Mouse (Mus musculus) lung, postnatal 36 days (tissue): ENCODE measurements at regions not wholly inside any gene's neighbourhood (a gene's known extent, or its start where the extent isn't known, plus 50 kb on each side); places are given as distances from the start of the nearest gene placed in this dataset.

Source experiments
- DNase-seq: peaks from one replicate; pipeline ENCODE4 v3.0.0; 2022; ENCODE audit warnings: mixed read lengths

DNA sequence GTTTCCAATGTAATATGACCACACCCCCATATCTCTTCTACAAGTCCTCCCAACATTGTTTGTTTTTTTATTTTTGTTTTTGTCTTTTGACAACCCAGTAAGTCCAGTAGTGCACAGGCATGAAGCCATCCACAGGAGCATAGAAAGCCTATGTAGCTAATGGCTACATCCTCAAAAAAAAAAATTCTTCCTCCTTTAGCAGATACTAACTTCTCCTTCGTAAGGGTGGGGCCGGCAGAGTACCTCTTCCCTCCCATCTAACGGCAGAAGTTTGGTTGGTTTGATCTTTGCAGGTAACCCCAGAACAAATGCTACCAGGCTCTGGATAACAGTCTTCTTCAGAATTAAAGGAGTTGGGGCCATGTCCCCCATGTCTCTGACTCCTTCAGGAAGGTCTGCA, 158.9 kb downstream of the Ly86 start:
- DNase-seq: no peak

DNA sequence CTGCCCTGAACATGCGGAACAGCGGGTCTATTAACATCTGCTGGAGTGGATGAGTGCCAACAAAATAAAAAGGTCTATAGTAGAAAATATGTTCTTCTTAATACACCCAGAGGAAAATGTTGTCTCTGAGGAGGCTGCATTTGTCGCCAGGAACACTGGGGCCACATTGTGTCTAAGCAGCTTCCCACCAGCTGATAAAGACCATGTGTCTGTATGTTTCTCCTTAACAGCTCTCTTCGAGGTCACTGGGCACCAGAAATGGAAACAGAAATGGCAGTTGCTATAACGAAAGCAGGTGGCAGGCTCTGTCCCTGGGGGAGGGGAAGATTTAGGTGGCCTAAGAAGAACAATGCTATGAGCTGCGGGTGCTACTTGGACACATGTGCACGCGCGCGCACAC, 159.4 kb downstream of the Ly86 start:
- DNase-seq: no peak

DNA sequence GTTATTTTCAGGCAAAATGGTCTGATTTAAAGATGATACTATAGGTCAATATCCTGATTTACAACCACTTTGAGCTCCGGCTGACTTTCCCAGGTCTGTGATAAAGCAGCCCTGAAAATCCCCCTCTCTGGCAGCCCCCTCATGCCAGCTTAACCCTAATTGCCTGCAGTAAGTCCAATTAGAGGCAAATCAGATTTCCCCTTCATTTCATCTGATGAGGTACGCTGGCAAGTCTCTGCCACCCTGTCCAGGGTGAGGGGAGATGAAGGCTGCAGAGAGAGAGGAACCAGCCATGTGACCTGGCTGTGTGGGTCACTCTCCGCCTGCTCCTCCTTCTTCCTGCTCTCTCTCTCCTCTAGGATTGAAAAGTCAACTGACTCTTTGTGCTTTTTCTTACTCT, 160.6 kb downstream of the Ly86 start:
- no peak for DNase-seq

DNA sequence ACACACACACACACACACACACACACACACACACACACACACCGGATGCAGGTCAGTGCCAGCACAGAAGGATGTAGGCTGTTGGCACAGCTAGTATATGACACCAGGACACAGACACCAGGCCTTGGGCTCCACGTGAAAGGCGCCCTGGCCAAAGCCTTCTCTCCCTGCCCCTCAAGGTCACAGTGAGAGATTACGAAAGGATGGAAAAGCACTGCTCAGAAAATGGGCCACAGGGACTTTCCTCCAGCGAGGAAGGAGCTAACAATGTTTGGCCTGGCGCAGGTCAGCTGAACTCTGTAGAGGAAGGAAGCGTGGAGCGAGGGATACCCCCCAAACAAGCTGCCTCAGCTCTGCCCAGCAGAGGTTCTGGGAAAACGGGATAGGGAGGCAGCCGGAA, 161.0 kb downstream of the Ly86 start:
- DNase-seq: peak; percentile 70

DNA sequence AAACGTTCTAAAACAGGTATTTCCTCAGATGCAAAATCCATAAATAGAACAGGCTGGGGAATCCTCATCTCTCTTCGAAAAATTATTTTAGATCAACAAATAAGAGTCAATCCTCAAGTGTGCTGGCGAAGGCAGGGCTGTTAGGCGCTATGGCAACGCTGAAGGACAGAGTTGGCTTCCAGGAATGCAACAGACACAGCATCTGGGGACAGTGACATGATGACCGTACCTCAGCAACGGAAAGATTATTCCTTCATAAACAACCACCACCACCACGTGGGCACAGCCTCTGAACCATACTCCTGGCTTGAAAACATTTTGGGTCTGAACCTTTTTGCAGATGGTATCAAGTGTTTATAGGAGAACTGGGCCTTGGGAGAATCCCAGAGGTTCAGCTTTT, 161.7 kb downstream of the Ly86 start:
- no peak for DNase-seq

DNA sequence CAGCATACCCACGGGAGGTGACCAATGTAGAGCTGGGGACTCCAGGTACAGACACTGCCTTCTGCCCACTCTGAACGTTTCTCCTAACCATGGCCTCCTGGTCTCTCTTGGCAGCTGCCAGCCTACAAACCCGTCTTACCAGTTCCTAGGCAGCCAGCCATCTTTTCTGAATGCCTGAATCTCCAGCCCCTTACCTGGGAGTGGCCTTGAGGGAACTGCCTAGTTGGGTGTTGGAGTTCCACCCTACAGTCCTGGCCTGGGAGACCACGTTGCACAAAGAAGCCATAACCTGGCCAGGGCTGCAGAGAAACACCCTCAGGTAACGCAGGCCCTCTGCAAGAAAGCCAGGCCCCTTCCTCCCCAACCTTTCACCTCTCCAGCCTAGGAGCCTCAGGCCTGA, 162.1 kb downstream of the Ly86 start:
- peak; percentile 90 for DNase-seq

DNA sequence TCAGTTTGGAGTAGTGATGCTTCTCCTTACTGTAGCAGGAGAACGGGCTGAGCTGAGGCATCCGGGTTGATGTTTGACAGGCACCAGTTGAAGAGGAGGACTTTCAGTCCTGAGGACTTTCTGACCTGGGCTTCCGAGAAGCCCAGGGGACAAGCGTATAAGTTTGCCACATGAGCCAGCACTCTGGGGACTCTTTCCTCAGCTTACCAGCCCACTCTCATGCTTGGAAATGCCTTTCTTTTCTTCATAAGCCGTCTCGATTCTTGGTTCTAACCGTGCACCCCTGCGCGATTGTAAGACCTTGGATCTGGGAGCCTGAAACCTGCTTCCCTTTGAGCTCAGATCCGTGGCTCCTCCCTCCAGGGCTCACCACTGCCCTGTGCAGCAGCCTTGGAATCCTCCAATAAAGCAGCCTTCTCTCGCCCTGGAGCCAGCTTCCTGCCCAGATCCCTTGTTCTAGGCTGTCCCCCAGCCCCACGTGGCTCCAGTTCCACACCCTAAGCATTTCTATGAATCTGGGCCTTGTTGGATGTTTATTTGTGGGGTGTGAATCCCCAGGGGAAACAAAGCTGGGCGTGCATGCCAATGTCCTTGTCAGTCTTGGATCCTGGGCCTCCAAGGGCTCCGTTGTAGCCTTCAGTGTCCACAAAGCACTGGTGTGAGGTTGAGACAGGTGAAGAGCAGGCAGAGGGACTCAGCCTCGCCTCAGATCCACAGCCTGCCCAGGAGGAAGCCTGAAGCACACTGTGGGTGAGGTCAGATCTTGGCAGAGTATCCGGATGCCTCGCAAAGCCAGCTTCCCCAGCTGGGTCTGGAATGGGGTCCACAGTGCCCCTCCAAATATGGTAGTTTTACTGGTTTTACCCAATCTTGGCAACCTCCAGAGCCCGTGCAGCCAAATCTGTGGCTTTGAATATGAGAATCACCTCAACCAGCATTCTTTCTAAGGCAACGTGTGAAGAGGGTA, 163.7 kb downstream of the Ly86 start:
- peak; percentile 76 for DNase-seq

DNA sequence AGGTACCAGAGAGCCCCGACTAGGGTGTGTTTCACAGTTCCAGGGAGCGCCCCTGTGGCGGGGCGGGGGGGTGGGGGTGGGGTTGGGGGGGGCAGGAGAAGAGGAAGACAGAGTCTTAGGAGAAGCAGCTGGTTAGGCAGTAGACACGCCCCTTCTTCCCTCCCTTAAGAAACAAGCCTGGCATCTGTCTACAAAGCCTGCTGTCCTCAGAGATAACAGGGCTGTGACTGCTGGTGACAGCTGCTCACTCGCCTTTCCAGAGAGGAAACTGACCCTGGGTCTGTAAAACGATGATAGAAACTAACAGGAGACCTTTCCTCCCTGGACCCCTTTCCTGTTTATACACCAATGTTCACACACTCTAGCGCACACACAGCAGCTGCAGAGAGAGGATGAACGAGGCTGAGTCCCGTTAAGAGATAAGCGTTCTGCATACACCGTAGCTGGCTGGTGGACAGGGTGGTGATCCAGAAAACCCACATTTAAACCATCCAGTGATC, 164.4 kb downstream of the Ly86 start:
- DNase-seq: peak; percentile 86

DNA sequence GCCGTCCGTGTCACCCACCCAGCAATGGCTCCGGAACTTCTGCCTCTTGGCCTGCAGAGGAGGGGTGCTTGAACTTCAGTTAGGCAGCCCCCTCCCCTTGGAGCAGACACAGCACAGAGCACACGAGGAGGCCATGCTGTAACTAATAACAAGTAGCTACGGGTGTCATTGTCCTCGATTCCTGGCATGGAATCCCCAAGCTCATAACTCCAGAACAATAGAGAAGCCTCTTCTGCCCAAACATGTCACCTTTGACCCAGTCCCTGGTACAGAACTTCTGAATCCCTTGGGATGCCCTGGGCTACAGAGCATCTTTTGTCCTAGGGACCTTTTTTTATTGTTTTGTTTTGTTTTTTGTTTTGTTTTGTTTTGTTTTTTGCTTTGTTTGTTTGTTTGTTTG, 165.5 kb downstream of the Ly86 start:
- DNase-seq: no peak

DNA sequence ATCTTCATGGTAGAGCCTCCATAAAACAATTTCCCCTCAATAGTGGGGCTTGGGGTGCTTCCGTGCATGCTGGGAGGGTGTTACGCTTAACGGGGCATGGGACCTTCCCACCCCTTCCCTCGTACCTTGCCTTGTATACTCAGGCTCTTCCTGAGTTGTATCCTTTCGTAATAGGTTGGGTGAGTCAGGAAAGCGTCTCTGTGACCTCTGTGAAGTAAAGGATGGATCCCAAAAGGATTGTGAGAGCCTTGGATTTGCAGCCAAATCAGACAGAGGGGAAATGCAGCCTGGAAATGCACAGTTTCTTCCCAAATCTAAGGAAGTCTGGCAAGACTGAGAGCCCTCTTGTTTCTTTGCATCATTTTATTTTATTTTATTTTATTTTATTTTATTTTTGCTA, 166.0 kb downstream of the Ly86 start:
- no peak for DNase-seq

DNA sequence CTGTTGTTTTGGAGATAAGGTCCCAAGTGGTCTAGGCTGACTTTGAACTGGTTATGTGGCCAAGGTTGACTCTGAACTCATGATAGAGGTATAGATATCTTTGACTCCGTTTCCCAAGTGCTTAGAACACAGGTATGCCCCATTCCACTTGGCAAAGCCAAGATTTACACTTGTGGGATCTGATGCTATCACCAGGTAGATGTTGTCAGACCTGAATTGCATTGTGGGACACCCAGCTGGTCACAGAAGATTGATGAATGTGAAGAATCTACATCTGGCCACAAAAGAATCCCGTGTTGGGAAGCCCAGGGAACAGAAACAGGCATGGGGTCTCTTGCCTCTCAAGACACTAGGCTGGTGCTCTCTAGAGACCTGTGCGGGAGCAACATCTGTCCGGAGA, 166.4 kb downstream of the Ly86 start:
- DNase-seq: no peak

DNA sequence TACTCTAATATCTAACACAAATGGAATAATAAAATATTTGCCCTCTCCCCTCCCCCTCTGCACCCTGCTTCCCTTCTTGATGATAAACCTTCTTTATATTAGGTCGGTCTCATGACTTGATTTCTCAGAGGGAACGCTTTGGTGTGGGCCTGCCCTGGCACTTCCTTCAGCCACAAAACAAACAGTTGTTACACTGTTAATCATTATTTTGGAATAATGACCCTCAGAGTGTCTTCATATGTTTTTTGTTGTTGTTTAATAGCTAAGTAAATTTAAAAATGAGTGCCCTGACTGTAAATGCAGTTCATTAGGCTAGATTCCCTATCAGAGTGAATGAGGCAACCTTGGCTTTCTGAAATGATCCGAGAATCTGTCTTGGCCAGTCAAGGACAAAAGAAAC, 167.8 kb downstream of the Ly86 start:
- DNase-seq: no peak

DNA sequence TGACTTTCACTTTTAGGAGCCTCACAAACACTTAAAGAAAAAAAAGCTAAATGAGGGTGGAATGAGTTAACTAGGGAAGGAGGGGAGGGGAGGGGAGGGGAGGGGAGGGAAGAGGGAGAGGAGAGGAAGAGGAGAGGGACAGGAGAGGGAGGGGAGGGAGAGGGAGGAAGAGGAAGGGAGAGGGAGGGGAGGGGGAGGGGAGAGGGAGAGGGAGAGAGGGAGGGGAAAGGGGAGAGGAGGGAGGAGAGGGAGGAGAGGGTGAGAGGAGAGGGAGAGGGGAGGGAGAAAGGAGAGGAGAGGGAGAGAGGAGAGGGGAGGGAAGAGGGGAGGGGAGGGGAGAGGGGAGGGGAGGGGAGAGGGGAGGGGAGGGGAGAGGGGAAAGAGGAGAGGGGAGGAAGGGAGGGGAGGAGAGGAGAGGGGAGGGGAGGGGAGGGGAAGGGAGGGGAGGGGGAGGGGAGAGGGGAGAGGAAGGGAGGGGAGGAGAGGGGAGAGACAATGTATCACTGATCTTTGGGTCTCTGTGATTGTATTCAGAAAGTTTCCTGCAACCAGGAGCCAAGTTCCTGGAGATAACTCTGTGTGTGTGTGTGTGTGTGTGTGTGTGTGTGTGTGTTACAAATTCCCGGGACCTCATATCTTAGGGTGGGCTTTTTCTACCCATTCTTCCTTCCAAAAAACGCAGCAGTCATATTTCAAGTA, 168.3 kb downstream of the Ly86 start:
- DNase-seq: peak; percentile 70

DNA sequence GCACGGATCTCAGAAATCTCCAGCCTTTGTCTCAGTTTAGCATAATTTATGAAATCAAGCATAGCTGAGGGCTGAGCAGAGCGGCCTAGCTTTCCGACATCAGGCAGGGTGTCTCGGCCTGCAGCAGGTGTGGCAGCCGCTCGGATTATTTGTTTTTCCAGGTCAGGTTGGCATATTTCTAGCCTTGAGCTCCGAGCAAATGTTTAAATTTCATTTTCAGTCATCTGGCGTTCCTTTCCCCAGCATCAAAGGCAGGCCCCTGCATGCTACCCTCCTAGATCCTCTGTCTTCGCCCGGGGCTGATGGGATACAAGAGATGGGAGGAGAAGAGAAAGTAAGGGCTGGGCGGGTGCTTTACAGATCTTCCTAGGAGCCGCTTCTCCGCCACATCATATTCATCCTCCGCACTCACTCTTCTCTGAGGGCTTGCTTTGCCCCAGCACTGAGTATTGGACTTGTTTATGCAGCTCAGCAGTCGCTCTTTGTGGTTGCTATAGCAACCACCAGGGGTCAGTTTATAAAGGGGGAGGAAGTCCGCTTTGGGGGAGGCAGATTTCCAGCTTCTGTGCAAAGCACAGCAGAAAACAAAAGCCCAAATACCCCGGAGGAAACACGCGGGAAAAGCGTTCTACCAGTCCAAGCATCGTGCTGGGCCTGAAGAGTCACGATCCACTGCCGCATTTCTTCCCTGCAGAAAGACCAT, 169.0 kb downstream of the Ly86 start:
- peak; percentile 83 for DNase-seq

DNA sequence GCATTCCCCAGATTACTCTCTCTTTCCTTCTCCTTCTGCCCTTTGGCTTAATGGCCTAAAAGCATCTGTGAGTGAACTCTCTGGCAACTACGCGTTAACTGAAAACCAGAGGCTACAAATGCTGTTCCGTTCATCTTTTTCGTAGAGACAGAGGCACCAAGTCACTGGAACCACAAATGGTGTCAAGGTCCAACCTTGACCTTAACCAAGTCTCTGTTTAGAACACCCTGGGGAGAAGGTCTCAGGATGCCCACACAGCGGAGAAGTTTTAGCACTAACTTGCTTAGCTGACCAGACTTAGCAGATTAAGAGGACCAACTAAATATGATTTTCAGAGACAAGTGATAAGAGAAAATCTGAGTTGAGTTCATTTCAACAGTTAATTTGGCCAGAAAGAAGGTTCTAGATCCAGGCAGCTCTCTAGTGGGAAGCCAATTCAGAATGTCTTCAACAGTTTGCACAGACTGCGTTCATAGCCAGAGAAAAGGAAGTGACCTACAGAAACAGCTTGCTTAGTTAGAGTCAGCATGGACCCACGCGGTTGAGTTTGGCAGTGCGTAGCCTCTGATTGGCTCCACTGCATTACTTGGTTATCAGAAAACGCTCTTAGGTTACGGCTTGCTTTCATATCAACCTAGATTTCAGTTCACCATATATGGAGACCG, 169.8 kb downstream of the Ly86 start:
- DNase-seq: no peak

DNA sequence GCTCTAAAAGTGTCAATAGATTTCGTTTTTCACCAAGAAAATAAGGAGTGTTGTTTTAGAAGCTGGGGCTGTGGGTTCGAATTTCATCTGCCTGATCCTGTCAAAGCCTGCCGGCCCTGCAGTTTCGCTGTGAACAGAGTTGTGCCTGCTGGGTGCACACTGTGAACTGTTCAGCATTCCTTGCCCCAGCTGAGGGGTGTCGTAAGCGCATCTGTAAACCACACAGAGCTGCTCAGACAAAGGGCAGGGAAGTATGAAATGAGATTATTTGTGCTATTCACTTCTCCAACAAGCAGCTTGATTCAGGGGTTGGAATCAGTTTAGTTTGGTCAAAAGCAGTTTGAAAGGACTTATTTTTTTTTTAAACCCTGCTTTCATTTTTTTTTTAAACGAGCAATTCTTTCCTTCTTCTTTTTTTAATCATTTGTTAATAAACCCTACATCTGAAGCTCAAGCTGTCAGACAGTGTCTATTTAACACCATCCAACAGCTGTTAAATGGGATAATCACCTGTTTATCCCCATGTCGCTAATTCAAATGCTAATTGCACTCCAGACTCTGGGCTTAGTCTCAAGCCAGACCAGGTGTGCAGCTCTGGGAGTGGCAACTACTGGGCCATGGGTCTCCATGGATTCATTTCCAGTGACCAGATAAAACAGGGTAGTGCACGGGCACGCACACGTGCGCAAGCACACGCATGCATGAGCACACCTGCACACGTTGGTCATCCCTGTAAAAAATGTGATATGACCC, 172.2 kb downstream of the Ly86 start:
- DNase-seq: no peak

DNA sequence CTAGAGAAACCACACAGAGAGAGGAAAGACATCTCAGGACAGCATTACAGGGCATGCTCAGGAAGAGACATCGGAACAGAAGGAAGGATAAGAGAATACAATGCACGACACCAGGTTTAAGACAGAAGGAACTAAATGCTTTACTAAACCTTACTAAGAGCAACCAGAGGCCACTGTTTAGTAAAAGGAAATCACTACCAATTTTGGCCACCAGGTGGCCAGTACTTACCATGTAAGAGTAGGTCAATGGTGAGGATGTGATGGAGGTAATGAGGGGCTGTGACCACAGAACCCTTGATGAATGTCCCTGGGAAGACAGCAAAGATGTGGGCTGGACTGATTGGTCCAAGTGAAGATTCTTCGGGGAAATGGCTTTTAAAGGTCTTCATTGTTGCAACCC, 174.9 kb downstream of the Ly86 start:
- peak; percentile 87 for DNase-seq

DNA sequence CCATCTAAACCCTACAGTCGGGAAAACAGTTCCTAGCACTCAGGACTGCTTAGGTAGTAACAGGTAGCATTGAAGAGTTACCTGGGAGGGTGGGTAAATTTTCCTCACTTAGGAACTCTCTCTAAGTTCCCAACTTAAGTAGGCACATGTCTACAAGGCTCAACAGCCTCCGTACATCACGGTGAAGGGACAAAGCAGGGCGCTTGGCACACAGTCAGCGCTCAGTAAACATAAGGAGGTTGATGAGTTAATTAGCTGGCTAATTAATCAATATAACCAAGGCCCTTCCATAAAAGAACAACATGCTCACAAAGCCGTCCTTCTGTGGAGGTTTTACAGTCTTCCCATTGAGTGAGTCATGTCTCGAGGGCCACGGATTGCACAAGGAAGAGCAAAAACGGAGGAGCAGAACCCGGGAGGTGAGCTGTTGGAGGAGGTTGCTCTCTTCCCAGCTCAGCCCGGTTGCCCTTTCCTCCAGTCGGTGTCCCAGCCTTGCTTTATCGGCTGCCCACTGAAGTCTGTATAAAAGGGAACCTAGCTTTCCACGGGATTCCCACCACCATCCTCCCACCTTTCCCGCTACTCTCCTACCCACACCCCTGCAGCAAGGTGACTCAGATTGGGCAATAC, 180.2 kb downstream of the Ly86 start:
- no peak for DNase-seq

DNA sequence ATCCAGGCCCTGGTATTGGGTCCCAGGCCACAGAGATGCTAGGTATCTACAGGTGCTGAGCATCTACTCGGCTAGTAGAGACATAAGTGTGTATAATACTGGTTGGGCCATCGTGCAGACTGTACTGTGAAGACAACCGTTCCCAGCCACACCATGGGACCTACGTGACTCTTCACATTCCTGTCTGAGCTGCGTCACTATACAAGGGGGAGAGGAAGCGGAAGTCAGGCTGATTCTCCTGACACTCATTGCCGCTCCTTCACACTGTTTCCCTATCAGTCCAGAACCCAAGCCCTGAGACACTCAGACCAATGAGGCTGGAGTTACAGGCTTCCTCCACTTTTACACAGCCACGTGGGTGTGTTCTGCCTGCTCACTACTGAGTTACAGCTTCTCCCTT, 181.1 kb downstream of the Ly86 start:
- DNase-seq: peak; percentile 48

DNA sequence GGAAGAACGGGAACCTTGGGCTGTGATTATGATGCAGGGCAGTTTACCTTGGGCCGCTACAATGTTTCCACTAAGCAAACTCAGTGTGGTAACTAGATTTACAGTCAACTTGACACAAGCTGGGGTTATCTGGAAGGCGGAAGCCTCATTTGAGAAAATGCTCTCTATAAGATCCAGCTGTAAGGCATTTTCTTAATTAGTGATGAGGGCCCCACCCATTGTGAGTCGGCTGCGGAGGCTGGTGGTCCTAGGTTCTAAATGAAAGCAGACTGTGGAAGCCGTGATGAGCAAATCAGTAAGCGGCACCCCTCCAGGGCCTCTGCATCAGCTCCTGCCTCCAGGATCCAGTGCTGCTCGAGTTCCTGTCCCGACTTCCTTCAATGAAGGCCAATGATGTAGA, 183.4 kb downstream of the Ly86 start:
- DNase-seq: no peak

DNA sequence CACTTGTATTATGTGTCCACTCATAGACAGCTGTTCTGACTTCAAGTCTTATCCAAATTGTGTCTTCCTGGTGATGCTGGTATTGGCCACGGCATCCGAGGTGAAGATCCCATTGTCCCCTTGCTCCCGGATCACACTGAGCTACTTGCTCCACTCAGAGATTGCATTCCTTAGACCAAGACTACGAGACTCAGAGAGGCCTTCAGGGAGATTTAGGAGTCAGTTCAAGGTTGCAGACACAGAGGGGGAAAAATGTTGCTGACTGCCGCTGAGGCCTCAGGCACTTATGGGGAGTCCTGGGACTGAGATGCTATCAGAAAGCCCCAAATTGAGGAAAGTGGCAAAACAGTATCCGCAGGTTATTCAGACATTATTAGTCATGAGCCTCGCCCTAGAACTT, 183.9 kb downstream of the Ly86 start:
- no peak for DNase-seq
